Mouse (Mus musculus) liver, embryonic 14.5 days (tissue): ENCODE measurements around the gene Clmp. TPM values are rescaled to one million over a fixed set of nuclear protein-coding genes. Genes with fewer than 3 reads are reported as not detected.

ENCODE experiments used
- ATAC-seq: fragments of 200-750 bp; cut with Nextera tagmentation; 2 replicates; pipeline ENCODE4 v1.8.0; 2017; ENCODE audit warnings: moderate number of reproducible peaks, mild to moderate bottlenecking, moderate library complexity; ENCODE audit not compliant: insufficient read depth
- DNase-seq, 3 experiments: peaks; one replicate each; pipeline ENCODE4 v3.0.0-alpha.2; 2012 to 2013; ENCODE audit warnings: low read depth in 3 of 3, low spot score in 3 of 3
- H3K27ac ChIP-seq: fragments of 300-500 bp; sonication (generic); 2 replicates; pipeline ENCODE4 v1.5.1; 2014; ENCODE audit warnings: moderate library complexity, mild to moderate bottlenecking, control low read depth, inconsistent platforms
- H3K27me3 ChIP-seq: fragments of 300-500 bp; sonication (generic); 2 replicates; pipeline ENCODE4 v1.6.1; 2014; ENCODE audit warnings: mild to moderate bottlenecking, low read length, moderate library complexity; ENCODE audit not compliant: control insufficient read depth, insufficient read depth
- H3K36me3 ChIP-seq: fragments of 300-500 bp; sonication (generic); replicated peaks from 2 replicates; pipeline ENCODE4 v1.6.1; 2014; ENCODE audit warnings: low read depth; ENCODE audit not compliant: control insufficient read depth, insufficient read depth
- H3K4me1 ChIP-seq, 2 experiments: fragments of 200-500 bp in 1 of 2; fragments of 300-500 bp in 1 of 2; sonication (generic) in 1 of 2; replicated peaks; 2 replicates each; pipeline ENCODE4 v1.6.1; 2012 to 2014; ENCODE audit warnings: antibody characterized with exemption in 1 of 2, inconsistent platforms in 1 of 2, low read length in 1 of 2; ENCODE audit not compliant: control insufficient read depth in 2 of 2, insufficient read depth in 2 of 2
- H3K4me2 ChIP-seq: fragments of 300-500 bp; sonication (generic); 2 replicates; pipeline ENCODE4 v1.6.1; 2014; ENCODE audit warnings: low read depth, mild to moderate bottlenecking, control low read depth, moderate library complexity
- H3K4me3 ChIP-seq, 2 experiments: fragments of 200-500 bp in 1 of 2; fragments of 300-500 bp in 1 of 2; sonication (generic) in 1 of 2; 2 replicates each; pipeline ENCODE4 v1.5.1; 2012 to 2014; ENCODE audit warnings: low read depth in 2 of 2, low read length in 2 of 2, mild to moderate bottlenecking in 2 of 2, control low read depth in 1 of 2, inconsistent platforms in 1 of 2, moderate library complexity in 1 of 2; ENCODE audit not compliant: insufficient read depth in 1 of 2
- H3K9ac ChIP-seq: fragments of 300-500 bp; sonication (generic); replicated peaks from 2 replicates; pipeline ENCODE4 v1.6.1; 2014; ENCODE audit warnings: mild to moderate bottlenecking, control low read depth, moderate library complexity
- H3K9me3 ChIP-seq: fragments of 300-500 bp; sonication (generic); 2 replicates; pipeline ENCODE4 v1.6.1; 2016; ENCODE audit warnings: low read length, mixed read lengths; ENCODE audit not compliant: control insufficient read depth
- CTCF ChIP-seq: IDR thresholded peaks from 2 replicates; pipeline ENCODE4 v1.5.1; 2016; ENCODE audit warnings: antibody characterized with exemption, low read depth, control low read depth
- EP300 ChIP-seq: IDR thresholded peaks from 2 replicates; pipeline ENCODE4 v1.6.1; 2016; ENCODE audit warnings: antibody characterized with exemption, low read depth
- WGBS: fragments of 180-500 bp; shearing (Covaris S2); extraction: QIAGEN DNeasy Blood & Tissue Kit; methylation state at CpG from one replicate; pipeline ENCODE4 v1.1.7; 2014; ENCODE audit not compliant: insufficient replicate concordance; 5-methylcytosine and 5-hydroxymethylcytosine counted together
- polyA plus RNA-seq, 2 experiments: library from polyadenylated mRNA; depleted of rRNA in 1 of 2; stranded (reverse) in 1 of 2; unstranded in 1 of 2; fragments of >200 nt; fragmentation: Nextera tagmentation in 1 of 2; extraction: Ambion mirVana in 1 of 2; gene quantifications; 2 replicates each; pipeline versions ENCODE4 v1.2.1 to v1.2.3; 2012 to 2014

Gene Clmp
- polyA plus RNA-seq, 2 experiments = 0.55 to 0.59 TPM

DNA sequence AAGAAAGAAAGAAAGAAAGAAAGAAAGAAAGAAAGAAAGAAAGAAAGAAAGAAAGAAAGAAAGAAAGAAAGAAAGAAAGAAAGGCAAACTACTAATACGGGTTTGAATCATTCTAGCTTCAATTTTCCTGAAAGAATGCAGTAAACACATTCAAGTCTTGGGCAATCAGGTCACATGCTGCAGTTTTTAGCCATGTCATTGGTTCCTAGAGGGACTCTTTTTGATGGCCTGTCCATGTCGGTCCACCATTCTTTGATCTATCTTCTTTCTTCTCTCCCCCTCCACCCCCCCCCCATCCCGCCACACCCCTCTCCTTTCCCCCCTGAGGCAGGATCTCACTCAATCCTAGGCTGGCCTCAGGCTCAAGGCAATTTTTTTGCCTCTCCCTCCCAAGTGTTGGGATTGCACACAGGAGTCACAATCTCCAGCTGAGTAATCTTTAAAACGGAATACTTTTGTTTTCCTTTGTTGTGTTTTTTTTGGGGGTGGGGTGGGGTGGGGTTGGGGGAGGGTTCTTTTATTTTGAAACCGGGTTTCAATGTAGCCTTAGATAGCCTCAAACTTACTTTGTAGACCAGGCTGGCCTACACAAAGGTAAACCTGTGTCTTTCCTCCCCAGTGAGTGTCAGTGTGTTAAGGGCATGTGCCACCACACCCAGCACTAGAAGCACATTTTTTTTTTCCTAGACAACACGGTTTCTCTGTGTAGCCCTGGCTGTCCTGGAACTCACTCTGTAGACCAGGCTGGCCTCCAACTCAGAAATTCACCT is 106.3 kb downstream of the Clmp start:
- no peak for DNase-seq
- Histone ChIP-seq H3K36me3 (no peaks in the 10 kb centered on the region), H3K27me3 (no peaks in the 10 kb centered on the region), H3K27ac (no peak overlapping the region), H3K9ac (no peak overlapping the region), H3K4me1 (0 out of 4 replicates have a peak, but pooled peaks cover 0 to 1% of the 10 kb centered on the region in 2 experiments), H3K4me2 (no peak overlapping the region), H3K9me3 (no peaks in the 10 kb centered on the region), H3K4me3 (no peak overlapping the region)
- no peak for ATAC-seq
- no peak for TF ChIP-seq CTCF
- TF ChIP-seq EP300 = no peak
- WGBS = 56% methylated on average over 6 of the region's 6 CpGs

DNA sequence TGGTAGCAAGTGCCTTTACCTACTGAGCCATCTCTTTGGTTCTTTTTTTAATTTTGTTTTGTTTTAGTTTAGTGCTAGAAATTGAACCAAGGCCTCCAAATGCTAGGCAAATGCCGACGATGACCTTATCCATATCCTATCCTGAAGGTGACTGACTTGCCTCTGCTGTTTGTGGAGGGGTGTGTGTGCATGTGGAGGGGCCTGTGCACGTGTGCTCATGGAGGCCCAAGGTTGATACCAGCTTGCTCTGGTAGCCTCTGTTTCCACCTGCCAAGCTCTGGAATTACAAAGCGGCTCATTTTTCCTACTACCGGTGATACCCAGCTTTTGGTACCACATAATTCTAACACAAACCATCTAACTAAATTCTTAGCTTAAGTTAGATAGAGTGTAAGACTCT is 107.8 kb downstream of the Clmp start:
- WGBS = 77% methylated on average over 5 of the region's 5 CpGs
- H3K36me3 ChIP-seq = no peaks in the 10 kb centered on the region
- H3K9ac ChIP-seq = no peak overlapping the region
- H3K27ac ChIP-seq = no peak overlapping the region
- peaks cover 5 to 6% of the 10 kb centered on the region in 2 experiments for H3K4me1 ChIP-seq
- H3K4me2 ChIP-seq = no peak overlapping the region
- no peaks in the 10 kb centered on the region for H3K27me3 ChIP-seq
- TF ChIP-seq CTCF = no peak
- TF ChIP-seq EP300 = no peak
- no peak for ATAC-seq
- no peak overlapping the region for H3K4me3 ChIP-seq
- H3K9me3 ChIP-seq = no peaks in the 10 kb centered on the region
- DNase-seq = no peak

GRCm38 (mm10) chr9:40794251-40794650 is 108.5 kb downstream of the Clmp start:
- Histone ChIP-seq H3K27me3 (no peaks in the 10 kb centered on the region), H3K4me1 (peaks cover 12 to 13% of the 10 kb centered on the region in 2 experiments), H3K9ac (no peak overlapping the region), H3K4me2 (no peak overlapping the region), H3K4me3 (no peak overlapping the region), H3K36me3 (no peaks in the 10 kb centered on the region), H3K9me3 (no peaks in the 10 kb centered on the region), H3K27ac (no peak overlapping the region)
- 43% methylated on average over 5 of the region's 5 CpGs for WGBS
- ATAC-seq (no peak), DNase-seq (no peak)
- TF ChIP-seq EP300 = no peak
- no peak for TF ChIP-seq CTCF

DNA sequence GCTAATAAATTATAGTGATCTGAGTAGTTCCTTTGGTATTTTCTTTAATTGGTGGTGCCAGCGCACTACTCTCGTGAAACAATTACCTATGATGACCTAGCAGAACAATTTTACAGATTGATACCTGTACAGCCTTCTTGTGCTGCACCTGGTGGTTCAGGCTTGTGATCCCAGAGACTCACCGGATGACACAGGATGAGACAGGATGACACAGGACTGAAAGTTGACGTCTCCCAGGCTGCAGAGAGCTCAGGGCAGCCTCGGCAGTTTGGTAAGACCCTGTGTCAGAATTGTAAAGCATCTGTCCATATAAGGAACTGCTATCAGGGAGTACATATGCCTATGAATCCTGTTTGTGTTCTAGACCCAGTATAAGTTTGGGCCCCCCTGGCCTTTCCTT is 109.2 kb downstream of the Clmp start:
- TF ChIP-seq CTCF (no peak), EP300 (no peak)
- Histone ChIP-seq H3K4me1 (peaks cover 14 to 16% of the 10 kb centered on the region in 2 experiments), H3K36me3 (no peaks in the 10 kb centered on the region), H3K9me3 (no peaks in the 10 kb centered on the region), H3K4me3 (no peak overlapping the region), H3K27me3 (no peaks in the 10 kb centered on the region), H3K27ac (no peak overlapping the region), H3K9ac (no peak overlapping the region), H3K4me2 (no peak overlapping the region)
- no peak for DNase-seq
- ATAC-seq = no peak
- WGBS = 64% methylated on average over 5 of the region's 5 CpGs

- no peak overlapping the region for H3K9ac ChIP-seq
- no peak overlapping the region for H3K4me3 ChIP-seq
- TF ChIP-seq CTCF (no peak), EP300 (no peak)
- no peak overlapping the region for H3K4me2 ChIP-seq
- 46% methylated on average over 2 of the region's 2 CpGs for WGBS
- H3K36me3 ChIP-seq = no peaks in the 10 kb centered on the region
- ATAC-seq = no peak
- no peaks in the 10 kb centered on the region for H3K9me3 ChIP-seq
- no peaks in the 10 kb centered on the region for H3K27me3 ChIP-seq
- DNase-seq = no peak
- no peak overlapping the region for H3K27ac ChIP-seq
- peaks cover 14 to 16% of the 10 kb centered on the region in 2 experiments for H3K4me1 ChIP-seq
Measured at GRCm38 (mm10) chr9:40795562-40795961, 109.8 kb downstream of the Clmp start.
